Mouse (Mus musculus): ENCODE data around the gene C1ql3. TPM values are rescaled to one million over a fixed set of nuclear protein-coding genes. Genes with fewer than 3 reads are reported as not detected.

Gene C1ql3
- polyA plus RNA-seq, 1 experiment from 2014 or later = 1.2 TPM

DNA sequence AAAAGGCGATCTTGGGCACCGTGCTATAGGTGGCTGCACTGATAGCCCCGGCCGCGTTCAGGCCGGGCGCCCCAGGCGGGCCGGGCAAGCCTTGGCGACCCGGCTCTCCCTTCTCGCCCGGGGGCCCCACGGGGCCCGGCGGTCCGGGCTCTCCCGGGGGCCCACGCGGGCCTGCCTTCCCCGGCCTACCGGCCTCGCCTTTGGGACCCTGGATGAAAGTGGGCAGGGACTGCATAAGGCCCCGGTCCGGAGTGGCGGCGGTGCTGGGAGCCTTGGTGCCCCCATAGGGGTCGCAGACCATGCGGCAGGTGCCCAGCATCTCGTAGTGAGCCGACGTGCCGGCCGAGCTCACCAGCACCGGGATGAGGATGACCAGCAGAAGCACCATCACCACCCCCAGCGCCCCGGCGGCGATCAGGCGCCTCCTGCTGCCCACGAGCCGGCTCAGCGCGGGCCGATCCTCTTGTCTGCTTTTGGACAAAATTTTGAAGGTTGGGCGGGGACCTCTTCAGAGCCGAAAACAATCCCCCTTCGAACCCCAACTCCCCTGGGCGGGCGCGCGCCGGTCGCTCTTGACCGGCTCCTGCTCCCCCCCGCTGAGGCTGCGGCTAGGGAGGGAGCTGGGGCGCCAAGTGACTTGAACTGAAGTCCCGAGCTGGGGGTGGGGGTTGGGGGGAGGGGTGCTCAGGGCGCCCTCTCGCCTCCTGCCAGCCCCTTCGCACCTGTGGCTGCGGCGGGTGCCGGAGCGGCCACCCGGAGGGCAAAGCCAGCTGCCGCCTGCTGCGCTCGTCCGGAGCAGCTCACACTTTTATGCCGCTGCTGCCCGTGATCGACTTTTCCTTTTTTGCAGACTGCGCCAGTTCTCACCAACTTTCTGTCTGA lies 905 bp downstream of the C1ql3 start:
- DNase-seq (ENCODE audit: low spot score, missing footprints) (peak; percentile 95), ATAC-seq (ENCODE audit: low FRiP score) (peak; percentile 79)
- Histone ChIP-seq H3K9ac (ENCODE audit: low read length) (peak overlapping the region; percentile 59), H3K27ac (ENCODE audit: low read depth, low read length) (no peak overlapping the region), H3K4me3 (ENCODE audit: low read depth, low read length) (peak overlapping the region; percentile 63), H3K27me3 (ENCODE audit: control insufficient read depth, insufficient read depth, low read length) (peaks cover 45% of the 10 kb centered on the region), H3K4me2 (peak overlapping the region; percentile 98), H3K9me3 (ENCODE audit: control insufficient read depth, low read length) (no peaks in the 10 kb centered on the region), H3K4me1 (ENCODE audit: control insufficient read depth, insufficient read depth, low read length) (peaks cover 14% of the 10 kb centered on the region), H3K36me3 (ENCODE audit: control insufficient read depth, insufficient read depth, low read length) (no peaks in the 10 kb centered on the region)
- 1% methylated on average over 66 of the region's 75 CpGs for WGBS

- Histone ChIP-seq H3K36me3 (ENCODE audit: control insufficient read depth, insufficient read depth, low read length) (no peaks in the 10 kb centered on the region), H3K4me1 (ENCODE audit: control insufficient read depth, insufficient read depth, low read length) (peaks cover 14% of the 10 kb centered on the region), H3K9me3 (ENCODE audit: control insufficient read depth, low read length) (no peaks in the 10 kb centered on the region), H3K4me2 (peak overlapping the region; percentile 98), H3K27me3 (ENCODE audit: control insufficient read depth, insufficient read depth, low read length) (peaks cover 45% of the 10 kb centered on the region), H3K27ac (ENCODE audit: low read depth, low read length) (no peak overlapping the region), H3K4me3 (ENCODE audit: low read depth, low read length) (peak overlapping the region; percentile 63), H3K9ac (ENCODE audit: low read length) (peak overlapping the region; percentile 59)
- WGBS = 1% methylated on average over 31 of the region's 31 CpGs
- ATAC-seq (ENCODE audit: low FRiP score) (peak; percentile 34; the same call in 1 of the 2 replicates), DNase-seq (ENCODE audit: low spot score, missing footprints) (peak; percentile 95)
Observed at GRCm38 (mm10) chr2:13010030-13010459, 1.6 kb downstream of the C1ql3 start.

DNA sequence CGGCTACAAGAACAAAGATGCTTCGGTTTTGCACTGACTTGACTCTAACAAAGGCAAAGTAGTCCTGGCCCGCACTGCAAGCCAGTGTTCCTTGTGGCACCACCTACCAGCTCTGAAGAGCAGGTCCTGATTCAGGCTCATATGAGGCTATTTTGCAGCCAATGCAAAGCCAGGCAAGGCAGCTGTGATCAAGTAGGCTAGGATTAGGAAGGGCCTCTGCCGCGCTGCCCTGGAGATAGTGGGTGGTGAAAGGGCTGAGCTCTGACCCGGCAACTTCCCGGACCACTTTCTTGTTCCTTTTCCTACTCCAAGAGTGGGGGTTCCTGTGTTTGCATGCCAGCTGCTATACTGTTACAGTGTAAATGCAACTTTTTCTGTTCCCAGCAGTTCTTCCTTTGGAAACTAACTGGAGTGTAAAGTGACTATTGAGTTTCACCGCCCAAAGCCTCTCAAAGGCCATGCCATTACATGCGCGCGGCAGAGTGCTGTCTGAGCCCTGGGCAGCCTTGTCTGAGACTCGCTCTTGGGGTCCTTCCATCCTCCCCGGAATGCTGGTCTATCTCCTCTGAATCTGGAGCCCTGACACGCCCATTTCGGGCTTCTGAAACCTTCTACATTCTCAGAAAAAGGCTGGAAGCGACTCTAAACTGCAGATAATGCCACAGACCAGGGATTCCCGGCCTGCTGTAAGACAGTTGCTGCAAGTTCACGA lies 2.2 kb downstream of the C1ql3 start:
- ATAC-seq (ENCODE audit: low FRiP score) (peak; percentile 36; the same call in 1 of the 2 replicates), DNase-seq (ENCODE audit: low spot score, missing footprints) (peak; percentile 93)
- WGBS = 4% methylated on average over 18 of the region's 18 CpGs
- Histone ChIP-seq H3K27ac (ENCODE audit: low read depth, low read length) (no peak overlapping the region), H3K27me3 (ENCODE audit: control insufficient read depth, insufficient read depth, low read length) (peaks cover 45% of the 10 kb centered on the region), H3K4me3 (ENCODE audit: low read depth, low read length) (peak overlapping the region; percentile 63; the same call in 1 of the 2 replicates), H3K9ac (ENCODE audit: low read length) (no peak overlapping the region), H3K9me3 (ENCODE audit: control insufficient read depth, low read length) (no peaks in the 10 kb centered on the region), H3K36me3 (ENCODE audit: control insufficient read depth, insufficient read depth, low read length) (no peaks in the 10 kb centered on the region), H3K4me2 (peak overlapping the region; percentile 98), H3K4me1 (ENCODE audit: control insufficient read depth, insufficient read depth, low read length) (peaks cover 14% of the 10 kb centered on the region)

- ATAC-seq (ENCODE audit: low FRiP score) (no peak), DNase-seq (ENCODE audit: low spot score, missing footprints) (no peak)
- no peaks in the 10 kb centered on the region for H3K9me3 ChIP-seq (ENCODE audit: control insufficient read depth, low read length)
- no peak overlapping the region for H3K4me3 ChIP-seq (ENCODE audit: low read depth, low read length)
- H3K27me3 ChIP-seq (ENCODE audit: control insufficient read depth, insufficient read depth, low read length) = peaks cover 43% of the 10 kb centered on the region
- peaks cover 14% of the 10 kb centered on the region for H3K4me1 ChIP-seq (ENCODE audit: control insufficient read depth, insufficient read depth, low read length)
- H3K4me2 ChIP-seq = no peak overlapping the region
- no peak overlapping the region for H3K9ac ChIP-seq (ENCODE audit: low read length)
- H3K36me3 ChIP-seq (ENCODE audit: control insufficient read depth, insufficient read depth, low read length) = no peaks in the 10 kb centered on the region
- WGBS = 77% methylated on average over 1 of the region's 1 CpGs
- H3K27ac ChIP-seq (ENCODE audit: low read depth, low read length) = no peak overlapping the region
Observed at GRCm38 (mm10) chr2:13008433-13008832, 3.2 kb downstream of the C1ql3 start.

DNA sequence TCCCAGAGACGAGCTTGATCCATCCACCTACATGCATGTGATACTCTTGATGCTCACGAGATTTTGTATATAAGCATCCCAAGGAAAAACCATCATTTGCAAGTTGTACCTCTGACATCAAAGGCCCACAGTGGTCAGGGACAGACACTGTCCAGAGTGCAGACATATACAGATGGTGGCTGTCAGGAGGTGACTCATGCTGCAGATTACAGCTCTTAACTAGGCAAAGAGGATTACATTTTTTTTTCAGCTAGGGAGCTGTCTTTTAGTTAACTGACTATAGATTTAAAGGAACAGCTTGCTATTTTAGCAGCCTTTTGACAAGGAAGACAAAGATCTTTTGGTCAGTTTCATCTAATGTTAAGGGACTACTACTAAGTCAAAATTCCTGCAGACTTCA lies 11.6 kb downstream of the C1ql3 start:
- no peak for ATAC-seq (ENCODE audit: low FRiP score)
- 78% methylated on average over 2 of the region's 2 CpGs for WGBS

DNA sequence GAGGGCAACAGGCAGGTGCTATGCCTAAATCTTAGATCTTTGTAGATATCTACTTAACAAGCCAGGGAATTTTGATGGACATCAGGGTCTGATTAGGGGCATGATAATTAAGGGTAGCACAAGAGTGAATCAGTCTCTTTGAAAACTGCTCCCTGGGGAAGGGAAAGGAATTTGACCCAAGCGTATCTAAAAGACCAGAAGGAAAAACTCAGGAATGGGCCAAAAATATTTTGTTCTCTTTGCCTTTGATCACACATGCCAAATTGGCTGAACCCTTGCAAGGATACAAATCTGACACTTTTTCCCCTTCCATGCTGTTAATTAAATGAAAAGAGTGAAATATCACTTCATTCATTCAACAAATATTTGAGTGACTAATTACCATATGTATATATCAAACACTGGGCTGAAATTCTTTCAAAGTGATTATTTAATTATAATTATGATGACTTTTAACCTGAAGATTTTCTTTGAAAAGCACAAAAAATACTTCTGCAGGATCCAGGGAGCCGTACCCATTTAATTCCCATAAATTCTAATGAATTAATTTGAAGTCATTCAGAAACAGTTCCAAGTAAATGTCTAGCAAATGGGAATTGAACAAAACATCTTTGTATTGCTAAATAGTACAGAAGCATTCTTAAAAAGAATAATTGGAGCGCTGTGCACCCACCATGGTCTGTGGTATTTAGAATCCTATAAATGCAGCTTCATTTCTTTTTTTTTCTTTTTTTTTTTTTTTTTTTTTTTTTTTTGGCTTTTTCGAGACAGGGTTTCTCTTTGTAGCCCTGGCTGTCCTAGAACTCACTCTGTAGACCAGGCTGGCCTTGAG lies 26.5 kb downstream of the C1ql3 start:
- DNase-seq (ENCODE audit: low spot score, missing footprints) = no peak
- H3K27me3 ChIP-seq (ENCODE audit: control insufficient read depth, insufficient read depth, low read length) = no peaks in the 10 kb centered on the region

More for the DNA sequence above, 11.6 kb downstream of the C1ql3 start:
- Histone ChIP-seq H3K9ac (ENCODE audit: low read length) (no peak overlapping the region), H3K36me3 (ENCODE audit: control insufficient read depth, insufficient read depth, low read length) (no peaks in the 10 kb centered on the region), H3K4me1 (ENCODE audit: control insufficient read depth, insufficient read depth, low read length) (no peaks in the 10 kb centered on the region), H3K27ac (ENCODE audit: low read depth, low read length) (no peak overlapping the region), H3K4me2 (no peak overlapping the region), H3K4me3 (ENCODE audit: low read depth, low read length) (no peak overlapping the region), H3K27me3 (ENCODE audit: control insufficient read depth, insufficient read depth, low read length) (no peaks in the 10 kb centered on the region), H3K9me3 (ENCODE audit: control insufficient read depth, low read length) (no peaks in the 10 kb centered on the region)
- DNase-seq (ENCODE audit: low spot score, missing footprints) = no peak

DNA sequence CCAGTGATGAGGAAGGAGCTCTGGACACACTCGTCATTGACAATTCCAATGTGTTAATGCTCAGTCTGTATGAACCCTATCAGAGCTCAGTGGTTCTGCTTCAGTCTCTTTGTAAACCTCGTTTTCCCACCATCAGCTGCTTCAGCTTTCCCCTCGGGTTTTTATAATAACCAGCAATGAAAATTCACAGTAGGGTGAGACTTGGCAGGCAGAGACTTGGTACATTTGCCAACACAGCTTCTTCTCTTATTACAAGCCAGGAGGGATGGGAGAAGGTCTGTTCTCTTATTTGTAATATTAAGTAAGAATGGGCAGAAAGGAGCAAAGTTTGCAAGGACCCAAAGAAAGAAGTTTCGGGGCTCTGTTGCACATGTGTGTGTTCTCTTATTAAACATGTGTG lies 32.8 kb downstream of the C1ql3 start:
- no peaks in the 10 kb centered on the region for H3K27me3 ChIP-seq (ENCODE audit: control insufficient read depth, insufficient read depth, low read length)
- no peak for ATAC-seq (ENCODE audit: low FRiP score)
- WGBS = 84% methylated on average over 4 of the region's 4 CpGs
- no peak overlapping the region for H3K9ac ChIP-seq (ENCODE audit: low read length)
- H3K36me3 ChIP-seq (ENCODE audit: control insufficient read depth, insufficient read depth, low read length) = no peaks in the 10 kb centered on the region
- no peak overlapping the region for H3K27ac ChIP-seq (ENCODE audit: low read depth, low read length)
- H3K4me1 ChIP-seq (ENCODE audit: control insufficient read depth, insufficient read depth, low read length) = no peaks in the 10 kb centered on the region
- no peak for DNase-seq (ENCODE audit: low spot score, missing footprints)
- no peak overlapping the region for H3K4me3 ChIP-seq (ENCODE audit: low read depth, low read length)
- no peaks in the 10 kb centered on the region for H3K9me3 ChIP-seq (ENCODE audit: control insufficient read depth, low read length)
- no peak overlapping the region for H3K4me2 ChIP-seq

More for the DNA sequence above, 26.5 kb downstream of the C1ql3 start:
- Histone ChIP-seq H3K27ac (ENCODE audit: low read depth, low read length) (no peak overlapping the region), H3K9me3 (ENCODE audit: control insufficient read depth, low read length) (no peaks in the 10 kb centered on the region), H3K9ac (ENCODE audit: low read length) (no peak overlapping the region), H3K4me2 (no peak overlapping the region), H3K36me3 (ENCODE audit: control insufficient read depth, insufficient read depth, low read length) (no peaks in the 10 kb centered on the region), H3K4me1 (ENCODE audit: control insufficient read depth, insufficient read depth, low read length) (no peaks in the 10 kb centered on the region), H3K4me3 (ENCODE audit: low read depth, low read length) (no peak overlapping the region)
- WGBS = 75% methylated on average over 4 of the region's 4 CpGs
- ATAC-seq (ENCODE audit: low FRiP score) = no peak

DNA sequence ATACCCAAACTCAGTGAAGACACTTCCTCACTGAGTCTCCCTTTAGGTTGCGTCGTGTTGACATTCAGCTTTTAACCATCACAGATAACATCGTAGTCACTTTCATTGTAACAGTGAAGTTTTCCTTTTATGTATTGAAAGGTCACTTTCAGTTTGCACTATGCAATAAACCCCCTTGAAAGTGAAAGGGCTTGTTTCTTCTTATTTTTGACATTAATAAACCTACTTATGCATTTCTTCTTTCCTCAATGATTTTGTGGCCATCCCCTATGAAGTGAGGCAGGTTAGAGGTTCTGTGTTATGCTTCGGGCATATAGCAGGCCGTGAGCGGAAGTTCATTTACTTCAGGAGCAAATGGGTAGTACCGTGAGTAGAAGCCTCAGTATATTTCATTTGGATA lies 34.2 kb downstream of the C1ql3 start:
- no peak overlapping the region for H3K27ac ChIP-seq (ENCODE audit: low read depth, low read length)
- no peak overlapping the region for H3K4me3 ChIP-seq (ENCODE audit: low read depth, low read length)
- no peak overlapping the region for H3K4me2 ChIP-seq
- ATAC-seq (ENCODE audit: low FRiP score) (no peak), DNase-seq (ENCODE audit: low spot score, missing footprints) (no peak)
- 94% methylated on average over 7 of the region's 7 CpGs for WGBS
- H3K9me3 ChIP-seq (ENCODE audit: control insufficient read depth, low read length) = no peaks in the 10 kb centered on the region
- H3K4me1 ChIP-seq (ENCODE audit: control insufficient read depth, insufficient read depth, low read length) = no peaks in the 10 kb centered on the region
- no peak overlapping the region for H3K9ac ChIP-seq (ENCODE audit: low read length)
- no peaks in the 10 kb centered on the region for H3K36me3 ChIP-seq (ENCODE audit: control insufficient read depth, insufficient read depth, low read length)
- no peaks in the 10 kb centered on the region for H3K27me3 ChIP-seq (ENCODE audit: control insufficient read depth, insufficient read depth, low read length)

Data from midbrain, embryonic 11.5 days (tissue).